ENCODE assay signal across 9 mouse cellular contexts in the genomic region with DNA sequence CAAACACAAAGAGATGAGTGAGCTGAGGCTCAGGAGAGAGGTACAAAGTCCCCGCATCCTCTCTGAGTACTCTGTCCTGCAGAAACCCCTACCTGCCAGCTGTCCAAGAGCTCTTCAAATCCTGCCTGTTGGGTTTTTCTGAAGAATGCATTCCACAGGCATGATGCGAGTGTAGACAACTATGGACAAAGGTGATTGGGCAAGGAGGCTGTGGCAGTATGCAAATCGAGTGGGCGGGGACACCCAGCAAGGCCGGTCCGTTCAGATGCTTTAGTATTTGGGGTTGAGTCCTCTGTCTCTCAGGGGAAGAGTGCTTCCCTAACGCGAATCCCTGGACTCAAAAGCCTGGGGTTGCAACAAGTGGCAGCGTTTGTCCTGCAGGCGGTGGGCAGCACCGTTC. TPM values are rescaled to one million over a fixed set of nuclear protein-coding genes. Genes with fewer than 3 reads are reported as not detected.
A peak's percentile ranks its signal among the peaks of the same experiment; 100 is the strongest.
DNase-seq lines count a peak whose midpoint lies in the region; ATAC-seq and TF ChIP-seq lines count a peak whose summit lies in the region.
"Had no signal": no experiment of that assay in that cellular context is flagged by ENCODE, and none has a peak within 500 bp of the region (broad histone marks: within the 10 kb centered on the region; RNA-seq: fewer than 3 reads in every experiment).

No protein-coding gene starts in this region.

- peak; percentile 50 for DNase-seq in kidney, adult 2 months
- DNase-seq in kidney, adult 18-20 months, result no peak
- peak; percentile 64 for DNase-seq in embryo, embryonic 11 days
- DNase-seq in kidney, postnatal 10 days, result peak; percentile 47
- DNase-seq in thymus, postnatal 25 days, result no peak

- H3K9me3 ChIP-seq in hindbrain, embryonic 16.5 days (ENCODE audit: control insufficient read depth, low read length), result no peaks in the 10 kb centered on the region
- H3K9me3 ChIP-seq: liver, embryonic 15.5 days had no signal

- no peaks in the 10 kb centered on the region for H3K36me3 ChIP-seq in kidney, adult 2 months (ENCODE audit: control insufficient read depth, insufficient read depth, low read length)
- H3K36me3 ChIP-seq in hindbrain, embryonic 16.5 days (ENCODE audit: control insufficient read depth, insufficient read depth, low read length), result no peaks in the 10 kb centered on the region
- H3K36me3 ChIP-seq: liver, embryonic 15.5 days had no signal

- no peak for TF ChIP-seq POLR2A in kidney, adult 2 months (IDR thresholded peaks at IDR 0.05; ENCODE audit: low read depth, low read length)

- peak; percentile 86 for ATAC-seq in megakaryocyte-erythroid progenitor cell, adult 5-6 weeks (replicated peaks; ENCODE audit: low FRiP score, low TSS enrichment, poor library complexity, severe bottlenecking)
- no peak for ATAC-seq in frontal cortex, adult (ENCODE audit: low TSS enrichment)
- ATAC-seq in hindbrain, embryonic 16.5 days, result no peak

- no peaks in the 10 kb centered on the region for H3K4me1 ChIP-seq in kidney, adult 2 months (ENCODE audit: control insufficient read depth, insufficient read depth, low read length)
- H3K4me1 ChIP-seq in hindbrain, embryonic 16.5 days (ENCODE audit: control insufficient read depth, insufficient read depth, low read depth, low read length), result no peaks in the 10 kb centered on the region

- no peak overlapping the region for H3K27ac ChIP-seq in kidney, adult 2 months (ENCODE audit: insufficient read depth, low read depth, low read length)
- no peak overlapping the region for H3K27ac ChIP-seq in hindbrain, embryonic 16.5 days (ENCODE audit: low read depth, low read length)
- H3K27ac ChIP-seq: liver, embryonic 15.5 days had no signal

- H3K27me3 ChIP-seq in kidney, adult 2 months (replicated peaks; ENCODE audit: control insufficient read depth, insufficient read depth, low read length), result no peaks in the 10 kb centered on the region
- peaks cover 10% of the 10 kb centered on the region; the same call in 1 of the 2 replicates for H3K27me3 ChIP-seq in hindbrain, embryonic 16.5 days (replicated peaks; ENCODE audit: control insufficient read depth, insufficient read depth, low read length)

- no peak overlapping the region for H3K4me2 ChIP-seq in hindbrain, embryonic 16.5 days (ENCODE audit: low read length)
- H3K4me2 ChIP-seq: liver, embryonic 15.5 days had no signal

- no peak for TF ChIP-seq CTCF in kidney, adult 2 months (conservative IDR thresholded peaks at IDR 0.05; ENCODE audit: insufficient read depth, insufficient read length, low read depth, low read length)

- no peak overlapping the region for H3K9ac ChIP-seq in hindbrain, embryonic 16.5 days (ENCODE audit: low read depth, low read length)
- H3K9ac ChIP-seq: liver, embryonic 15.5 days had no signal

- H3K4me3 ChIP-seq in kidney, adult 2 months (ENCODE audit: insufficient read depth, low read depth, low read length), result no peak overlapping the region
- no peak overlapping the region for H3K4me3 ChIP-seq in hindbrain, embryonic 16.5 days (ENCODE audit: low read length)
- H3K4me3 ChIP-seq: liver, embryonic 15.5 days had no signal

- 13% methylated on average over 11 of the region's 11 CpGs for WGBS in kidney, adult 2 months
- WGBS in hindbrain, embryonic 16.5 days, result 12% methylated on average over 11 of the region's 11 CpGs

RNA-seq across cellular contexts. Expression of gene Sept8, which starts 18.5 kb away (rescaled TPM):
- polyA plus RNA-seq in kidney, adult 2 months (2012; rRNA removed), result 15.6 and 16.3 TPM in 2 replicates
- total RNA-seq in megakaryocyte-erythroid progenitor cell, adult 5-6 weeks (2014; fragmentation: Nextera tagmentation), result 229 and 247 TPM in 2 replicates
- 135 and 175 TPM in 2 replicates for total RNA-seq in megakaryocyte-erythroid progenitor cell, adult 5-6 weeks (2017)
- polyA plus RNA-seq in hindbrain, embryonic 16.5 days (2015; fragmentation: Nextera tagmentation; extraction: Ambion mirVana), result 23.1 and 23.4 TPM in 2 replicates

RNA-seq across cellular contexts. Expression of gene Sowaha, which starts 20.5 kb away (rescaled TPM):
- 0.84 and 1.8 TPM in 2 replicates for polyA plus RNA-seq in kidney, adult 2 months (2012; rRNA removed)
- 3.9 and 7.0 TPM in 2 replicates for total RNA-seq in megakaryocyte-erythroid progenitor cell, adult 5-6 weeks (2014; fragmentation: Nextera tagmentation)
- total RNA-seq in megakaryocyte-erythroid progenitor cell, adult 5-6 weeks (2017), result 3.7 and 4.7 TPM in 2 replicates
- polyA plus RNA-seq in hindbrain, embryonic 16.5 days (2015; fragmentation: Nextera tagmentation; extraction: Ambion mirVana), result 1.5 TPM in 2 replicates

RNA-seq across cellular contexts. Expression of gene Gm9945, which starts 20.6 kb away (rescaled TPM):
- polyA plus RNA-seq in kidney, adult 2 months (2012; rRNA removed), result not detected in 2 replicates
- not detected in 2 replicates for total RNA-seq in megakaryocyte-erythroid progenitor cell, adult 5-6 weeks (2014; fragmentation: Nextera tagmentation)
- not detected in 2 replicates for total RNA-seq in megakaryocyte-erythroid progenitor cell, adult 5-6 weeks (2017)
- polyA plus RNA-seq in hindbrain, embryonic 16.5 days (2015; fragmentation: Nextera tagmentation; extraction: Ambion mirVana), result 0.34 TPM in 1 of 2 replicates, not detected in the other

RNA-seq across cellular contexts. Expression of gene Gm9837, which starts 30.3 kb away (rescaled TPM):
- not detected in 2 replicates for polyA plus RNA-seq in kidney, adult 2 months (2012; rRNA removed)
- total RNA-seq in megakaryocyte-erythroid progenitor cell, adult 5-6 weeks (2014; fragmentation: Nextera tagmentation), result not detected in 2 replicates
- total RNA-seq in megakaryocyte-erythroid progenitor cell, adult 5-6 weeks (2017), result not detected in 2 replicates
- polyA plus RNA-seq in hindbrain, embryonic 16.5 days (2015; fragmentation: Nextera tagmentation; extraction: Ambion mirVana), result not detected in 2 replicates
- polyA plus RNA-seq: liver, embryonic 15.5 days had no signal

RNA-seq across cellular contexts. Expression of gene Shroom1, which starts 43.6 kb away (rescaled TPM):
- polyA plus RNA-seq in kidney, adult 2 months (2012; rRNA removed), result 0.88 and 1.2 TPM in 2 replicates
- not detected in 2 replicates for total RNA-seq in megakaryocyte-erythroid progenitor cell, adult 5-6 weeks (2014; fragmentation: Nextera tagmentation)
- total RNA-seq in megakaryocyte-erythroid progenitor cell, adult 5-6 weeks (2017), result not detected in 2 replicates
- 3.2 and 3.6 TPM in 2 replicates for polyA plus RNA-seq in hindbrain, embryonic 16.5 days (2015; fragmentation: Nextera tagmentation; extraction: Ambion mirVana)

Comparison
In these comparisons a context has a peak if more than half of its experiments do, and no peak if none do; other contexts are left out.
1. DNase-seq: peak in kidney, adult 2 months (single experiment), embryo, embryonic 11 days (single experiment) and kidney, postnatal 10 days (single experiment); none in kidney, adult 18-20 months (single experiment) and thymus, postnatal 25 days (single experiment).